Mouse (Mus musculus) myocyte (in vitro differentiated cells): ENCODE results near the gene Ttll5.

Experiments
- CEBPB ChIP-seq: IDR thresholded peaks from 2 replicates; pipeline ENCODE4 v1.6.1; 2011; ENCODE audit warnings: mild to moderate bottlenecking, moderate library complexity; ENCODE audit not compliant: poor library complexity, insufficient read depth, severe bottlenecking
- MYOG ChIP-seq, 3 experiments: IDR thresholded peaks; one replicate each; pipeline ENCODE4 v1.6.1; 2011; ENCODE audit warnings: control low read depth in 2 of 3, low read depth in 2 of 3, mild to moderate bottlenecking in 2 of 3; ENCODE audit not compliant: insufficient read length in 2 of 3, control insufficient read depth in 1 of 3, insufficient read depth in 1 of 3
- POLR2A ChIP-seq: IDR thresholded peaks from one replicate; pipeline ENCODE4 v1.6.1; 2011; ENCODE audit warnings: low read depth, mild to moderate bottlenecking, control low read depth, moderate library complexity; ENCODE audit not compliant: insufficient read length
- REST ChIP-seq: IDR thresholded peaks from one replicate; pipeline ENCODE4 v1.6.1; 2011; ENCODE audit warnings: mild to moderate bottlenecking, control low read depth, moderate library complexity; ENCODE audit not compliant: insufficient read depth, insufficient read length
- TCF12 ChIP-seq: IDR thresholded peaks from one replicate; pipeline ENCODE4 v1.6.1; 2011; ENCODE audit warnings: mild to moderate bottlenecking, control low read depth; ENCODE audit not compliant: poor library complexity, insufficient read depth, severe bottlenecking
- USF1 ChIP-seq: IDR thresholded peaks from one replicate; pipeline ENCODE4 v1.6.1; 2011; ENCODE audit warnings: low read depth, mild to moderate bottlenecking, control low read depth, moderate library complexity

DNA sequence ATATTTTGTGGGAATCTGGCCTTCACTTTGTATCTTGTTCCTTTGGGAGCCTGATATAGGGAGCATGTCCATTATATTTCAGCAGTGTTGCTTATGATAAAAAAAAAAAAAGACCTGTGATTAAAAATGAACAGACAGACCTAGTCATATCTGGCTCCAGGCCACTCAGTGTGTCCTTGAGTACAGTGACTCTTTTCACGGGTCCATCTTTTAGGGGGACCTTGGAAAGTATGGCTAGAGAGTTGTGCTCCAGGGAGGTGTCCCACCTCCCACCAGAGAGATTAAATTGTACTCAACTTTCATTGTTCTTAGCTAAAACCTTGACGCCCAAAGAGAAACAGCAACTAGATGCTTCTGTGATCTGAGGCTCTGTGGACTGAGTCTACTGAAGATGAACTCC, 30.4 kb upstream of the Ttll5 start:
- TF ChIP-seq MYOG (IDR thresholded peaks at IDR 0.05; ENCODE audit: control insufficient read depth in 1 of 3, insufficient read depth in 1 of 3, insufficient read length in 2 of 3, low read depth in 2 of 3), result no peak
- TF ChIP-seq POLR2A, result no peak
- TF ChIP-seq TCF12, result no peak
- no peak for TF ChIP-seq USF1
- TF ChIP-seq REST, result no peak
- no peak for TF ChIP-seq CEBPB
